Mouse (Mus musculus): ENCODE data around the gene Zfp207. TPM values are rescaled to one million over a fixed set of nuclear protein-coding genes. Genes with fewer than 3 reads are reported as not detected.

Gene Zfp207
- polyA plus RNA-seq, 1 experiment from 2014 or later, result 230 TPM

Other genes starting within 250 kb of the Zfp207 start
- gene Tefm, start 241.1 kb upstream of the Zfp207 start, polyA plus RNA-seq (2015; fragmentation: Nextera tagmentation; extraction: Ambion mirVana), result 39.2 and 41.0 TPM in 2 replicates
- gene Adap2, start 229.2 kb upstream of the Zfp207 start, polyA plus RNA-seq (2015; fragmentation: Nextera tagmentation; extraction: Ambion mirVana), result 3.2 and 4.1 TPM in 2 replicates
- gene Rnf135, start 199.4 kb upstream of the Zfp207 start, polyA plus RNA-seq (2015; fragmentation: Nextera tagmentation; extraction: Ambion mirVana), result 7.7 and 8.2 TPM in 2 replicates
- 40.3 and 42.8 TPM in 2 replicates for gene Rhot1, start 174.3 kb upstream of the Zfp207 start, polyA plus RNA-seq (2015; fragmentation: Nextera tagmentation; extraction: Ambion mirVana)
- 6.3 and 6.8 TPM in 2 replicates for gene Rhbdl3, start 82.4 kb upstream of the Zfp207 start, polyA plus RNA-seq (2015; fragmentation: Nextera tagmentation; extraction: Ambion mirVana)
- 12.6 and 18.0 TPM in 2 replicates for gene 5730455P16Rik, start 5.2 kb upstream of the Zfp207 start, polyA plus RNA-seq (2015; fragmentation: Nextera tagmentation; extraction: Ambion mirVana)
- 261 and 287 TPM in 2 replicates for gene Psmd11, start 45.3 kb downstream of the Zfp207 start, polyA plus RNA-seq (2015; fragmentation: Nextera tagmentation; extraction: Ambion mirVana)
- gene Cdk5r1, start 93.7 kb downstream of the Zfp207 start, polyA plus RNA-seq (2015; fragmentation: Nextera tagmentation; extraction: Ambion mirVana), result 1.2 and 1.7 TPM in 2 replicates

Data from thymus, postnatal 0 days (tissue).